Mouse (Mus musculus) urinary bladder, postnatal 25 days (tissue): ENCODE data around the gene Exoc3l2.

Source experiments
- DNase-seq: peaks from one replicate; pipeline ENCODE4 v3.0.0; 2022; ENCODE audit warnings: low spot score

The Exoc3l2 gene

DNA sequence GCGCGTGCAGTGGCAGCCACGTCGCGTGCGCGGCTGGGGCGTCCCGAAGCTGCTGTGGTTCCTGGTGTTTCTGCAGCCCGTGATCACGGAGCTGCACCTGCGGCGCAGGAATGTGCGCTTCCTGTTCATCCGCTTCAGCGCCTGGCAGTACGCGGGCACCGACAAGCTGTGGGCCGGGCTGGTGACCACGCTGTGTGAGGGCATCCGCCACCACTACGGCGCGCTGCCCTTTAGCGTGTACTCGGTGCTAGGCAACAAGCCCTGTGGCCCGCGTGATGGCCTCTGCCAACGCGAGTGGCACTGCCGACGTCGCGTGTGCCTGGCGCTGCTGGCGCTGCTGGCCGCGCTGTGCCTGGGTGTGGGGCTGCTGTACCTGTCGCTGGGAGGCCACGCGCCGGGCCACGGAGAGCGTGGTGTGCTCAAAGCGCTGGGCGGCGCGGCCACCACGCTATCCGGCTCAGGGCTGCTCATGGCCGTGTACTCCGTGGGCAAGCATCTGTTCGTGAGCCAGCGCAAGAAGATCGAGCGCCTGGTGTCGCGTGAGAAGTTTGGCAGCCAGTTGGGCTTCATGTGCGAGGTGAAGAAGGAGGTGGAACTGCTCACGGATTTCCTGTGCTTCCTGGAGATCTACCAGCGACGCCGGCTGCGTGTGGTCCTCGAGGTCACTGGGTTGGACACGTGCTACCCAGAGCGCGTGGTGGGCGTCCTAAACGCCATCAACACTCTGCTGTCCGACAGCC lies 60.1 kb downstream of the Exoc3l2 start:
- no peak for DNase-seq

- peak; percentile 42 for DNase-seq
Measured at GRCm38 (mm10) chr7:19523757-19524419, 60.8 kb downstream of the Exoc3l2 start.

GRCm38 (mm10) chr7:19524420-19525104 lies 61.4 kb downstream of the Exoc3l2 start:
- no peak for DNase-seq

DNA sequence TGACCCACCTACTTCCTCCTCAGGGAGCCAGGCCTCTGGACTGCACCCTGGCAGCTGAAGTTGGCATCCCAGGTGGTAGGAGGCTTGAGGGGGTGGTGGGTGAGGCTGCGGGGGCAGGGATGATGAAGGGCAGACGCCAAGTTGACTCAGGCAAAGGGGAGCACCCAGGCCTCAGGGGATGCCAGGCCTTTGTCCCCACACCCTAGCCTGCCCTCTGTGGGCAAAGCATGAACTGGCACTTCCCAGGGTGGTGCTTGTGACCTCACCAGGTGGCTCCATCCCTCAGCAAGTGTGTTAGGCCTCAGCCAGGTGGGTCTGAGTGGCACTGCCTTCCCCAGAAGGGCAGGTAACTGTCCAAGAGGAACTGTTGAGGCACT lies 62.0 kb downstream of the Exoc3l2 start:
- DNase-seq, result no peak

GRCm38 (mm10) chr7:19531077-19531476 lies 67.9 kb downstream of the Exoc3l2 start:
- no peak for DNase-seq

GRCm38 (mm10) chr7:19532240-19532639 lies 69.1 kb downstream of the Exoc3l2 start:
- DNase-seq, result no peak

GRCm38 (mm10) chr7:19534676-19535075 lies 71.5 kb downstream of the Exoc3l2 start:
- no peak for DNase-seq

DNA sequence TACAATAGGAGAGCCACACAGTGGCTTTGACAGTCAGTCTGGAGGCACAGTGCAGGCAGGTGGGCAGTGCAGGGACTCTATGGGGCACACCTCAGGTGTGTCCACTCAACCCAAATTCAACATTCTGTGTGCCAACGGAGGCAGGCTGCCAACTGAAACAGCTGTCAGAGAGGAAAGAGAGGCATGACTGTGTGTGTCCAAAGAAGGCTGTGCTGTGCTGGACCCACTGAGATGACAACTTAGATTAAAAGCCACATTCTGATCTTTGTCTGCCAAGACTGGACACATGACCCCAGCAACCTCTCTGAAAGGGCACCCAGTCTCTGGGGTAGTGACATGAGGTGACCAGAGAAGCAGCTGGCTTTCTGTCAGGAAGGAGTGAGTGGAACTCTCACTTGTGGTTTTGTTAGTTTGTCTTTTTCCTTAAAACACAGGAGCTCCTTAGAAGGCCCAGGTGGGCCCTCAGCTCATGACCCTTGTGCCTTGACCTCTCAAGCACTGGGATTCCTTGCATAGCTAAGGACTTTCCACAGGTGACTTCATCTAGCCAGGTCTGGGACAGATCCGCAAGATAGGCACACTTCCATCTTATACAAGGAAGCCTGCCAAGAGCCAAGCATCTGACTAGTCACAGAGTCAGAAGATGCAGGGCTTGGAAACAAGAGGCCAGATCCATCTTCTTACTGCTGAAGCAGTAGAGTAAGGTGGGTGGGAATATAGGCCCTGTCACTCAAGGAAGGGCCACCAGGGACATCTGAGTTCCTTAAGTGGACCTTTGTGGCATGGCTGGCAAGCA lies 77.8 kb downstream of the Exoc3l2 start:
- no peak for DNase-seq

DNA sequence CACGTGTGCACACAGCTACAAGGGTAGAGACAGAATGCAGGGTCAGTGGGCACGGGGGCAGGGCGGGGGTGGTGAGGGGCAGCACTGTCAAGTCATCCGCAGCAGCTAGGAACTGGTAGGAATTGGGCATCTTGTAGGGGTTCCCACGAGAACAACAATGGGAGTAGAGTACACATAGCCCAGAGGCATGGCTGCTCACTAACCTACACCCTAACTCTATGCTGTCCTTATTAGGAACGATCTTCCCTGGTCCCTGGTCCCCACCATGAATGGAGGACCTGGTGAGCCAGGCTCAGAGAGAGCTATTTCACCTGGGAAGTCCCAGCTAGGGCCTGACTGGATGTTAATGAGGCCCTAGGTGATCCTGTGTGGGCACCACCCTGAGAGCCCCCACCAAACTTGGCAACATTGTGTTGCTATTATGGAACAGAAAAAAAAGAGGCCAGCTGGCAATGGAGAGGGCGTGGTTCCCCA lies 78.6 kb downstream of the Exoc3l2 start:
- no peak for DNase-seq

DNA sequence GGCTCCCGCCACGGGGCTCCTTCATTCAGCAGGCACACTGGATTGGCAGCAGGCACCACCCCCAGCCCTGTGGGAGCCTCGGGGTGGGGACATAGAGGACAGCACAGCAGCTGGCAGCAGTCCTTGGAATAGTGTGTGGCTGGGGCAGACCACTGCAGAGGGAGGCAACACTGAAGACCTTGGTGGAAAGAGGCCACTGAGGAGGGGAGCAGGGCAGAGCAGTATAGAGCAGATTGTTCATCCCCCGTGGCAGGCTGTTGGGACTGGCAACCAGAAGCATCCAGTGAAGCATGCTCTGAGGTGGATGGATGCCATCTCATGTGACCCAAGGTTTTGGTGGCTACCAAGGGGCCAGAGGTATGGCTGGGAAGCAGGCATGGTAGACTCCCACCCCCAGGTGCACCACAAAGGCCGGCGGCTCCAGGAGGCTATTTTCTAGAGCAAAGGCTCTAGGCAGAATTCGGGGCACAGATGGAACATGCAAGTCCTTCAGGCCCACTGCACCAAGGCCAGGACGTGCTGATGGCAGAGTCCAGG lies 79.1 kb downstream of the Exoc3l2 start:
- no peak for DNase-seq

- no peak for DNase-seq
Measured at GRCm38 (mm10) chr7:19543584-19543983, 80.5 kb downstream of the Exoc3l2 start.

GRCm38 (mm10) chr7:19546007-19546406 lies 82.9 kb downstream of the Exoc3l2 start:
- DNase-seq, result no peak
